Mouse (Mus musculus) brown adipose tissue, adult 24 weeks (tissue): ENCODE measurements around the gene Mlh1. TPM values are rescaled to one million over a fixed set of nuclear protein-coding genes. Genes with fewer than 3 reads are reported as not detected.

Source experiments
- H3K27ac ChIP-seq: fragments of 200-500 bp; replicated peaks from 2 replicates; pipeline ENCODE4 v1.5.1; 2012; ENCODE audit warnings: low read depth, mild to moderate bottlenecking, low read length
- H3K4me1 ChIP-seq: fragments of 200-500 bp; 2 replicates; pipeline ENCODE4 v1.6.1; 2012; ENCODE audit warnings: low read length, mixed read lengths; ENCODE audit not compliant: control insufficient read depth, insufficient read depth, insufficient read length
- H3K4me3 ChIP-seq: fragments of 200-500 bp; 2 replicates; pipeline ENCODE4 v1.5.1; 2012; ENCODE audit warnings: low read depth, mild to moderate bottlenecking, low read length, moderate library complexity; ENCODE audit not compliant: insufficient read depth
- polyA plus RNA-seq: library from polyadenylated mRNA; stranded (reverse); fragments of >200 nt; gene quantifications from 2 replicates; pipeline ENCODE4 v1.2.4, GENCODE M21; 2012; ENCODE audit not compliant: missing spikeins, insufficient read depth, insufficient read length

Gene Mlh1
- polyA plus RNA-seq, 1 experiment: 10.0 TPM

- Histone ChIP-seq H3K4me3 (no peak overlapping the region), H3K27ac (no peak overlapping the region), H3K4me1 (no peaks in the 10 kb centered on the region)
Observed at GRCm38 (mm10) chr9:111178971-111179370, 92.6 kb downstream of the Mlh1 start.

Other genes starting within 250 kb of the Mlh1 start
- gene Ccrl2, start 214.3 kb downstream of the Mlh1 start, polyA plus RNA-seq: 1.3 and 1.6 TPM in 2 replicates
- gene Lrrfip2, start 154.2 kb downstream of the Mlh1 start, polyA plus RNA-seq: 36.9 and 43.5 TPM in 2 replicates
- gene Epm2aip1, start 138 bp upstream of the Mlh1 start, polyA plus RNA-seq: 9.2 and 10.7 TPM in 2 replicates
- gene Trank1, start 39.9 kb upstream of the Mlh1 start, polyA plus RNA-seq: not detected in 2 replicates
- 0.50 TPM in 1 of 2 replicates, not detected in the other for gene Dclk3, start 167.3 kb upstream of the Mlh1 start, polyA plus RNA-seq